Mouse (Mus musculus): ENCODE results near the gene Dnajc8. TPM values are rescaled to one million over a fixed set of nuclear protein-coding genes. Genes with fewer than 3 reads are reported as not detected.

Dnajc8 gene
- total RNA-seq (2021): 10 to 100 TPM; 47.2 to 59.3 TPM
- long read RNA-seq, experiment 1, transcript Dnajc8-202 (9 exons, 1,401 nt): major isoform, 74 of 77 reads
- long read RNA-seq, experiment 1, partial matches to known transcripts: 1 of 77 reads
- long read RNA-seq, experiment 1, other reads (novel, unspliced or antisense): 2 of 77 reads
- long read RNA-seq, experiment 2, transcript Dnajc8-202 (9 exons, 1,401 nt): major isoform, 65 of 65 reads
- long read RNA-seq, experiment 2, partial matches to known transcripts: 0 of 65 reads
- long read RNA-seq, experiment 2, other reads (novel, unspliced or antisense): 0 of 65 reads

DNA sequence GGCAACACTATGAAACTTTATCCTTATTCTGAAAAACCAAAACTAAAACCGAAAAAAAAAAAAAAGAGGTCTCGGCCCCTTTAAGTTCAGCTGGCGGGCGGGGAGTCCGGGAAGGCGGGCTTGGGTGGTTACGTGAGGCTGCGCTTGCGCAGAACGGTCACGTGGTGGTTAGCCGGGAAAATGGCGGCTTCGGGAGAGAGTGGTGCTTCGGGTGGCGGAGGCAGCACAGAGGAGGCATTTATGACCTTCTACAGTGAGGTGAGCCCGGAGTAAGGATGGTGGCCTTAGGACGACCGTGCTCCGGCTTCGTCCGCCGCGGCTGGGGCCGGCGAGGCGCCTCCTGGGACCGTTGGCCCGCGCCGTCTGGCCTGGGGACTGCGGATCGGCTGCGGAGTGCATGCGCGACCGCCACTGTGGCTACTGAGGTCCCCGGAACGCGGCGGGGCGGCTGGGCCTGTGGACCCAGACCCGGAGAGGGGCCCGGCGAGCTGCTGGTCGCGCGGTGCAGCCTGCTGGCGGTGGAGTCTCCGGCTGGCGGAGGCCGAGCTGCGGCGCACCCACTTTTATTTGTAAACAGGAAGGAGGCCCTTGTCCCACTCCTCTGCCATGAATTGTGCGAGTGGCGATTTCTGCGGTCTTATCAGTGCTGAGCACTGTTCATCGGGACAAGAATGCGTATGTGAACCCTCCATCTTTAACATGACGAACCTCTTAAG, at the start of gene Dnajc8:
Gene Dnajc8 (plus strand): TSS at position 145 of the 716 bp plus-strand sequence.
- TF ChIP-seq CTCF (IDR thresholded peaks at IDR 0.05): no peak
- intact Hi-C loops (cut with DNase I): no loop called here
- Histone ChIP-seq H3K27ac (peak within 1 kb of the TSS; percentile 93), H3K4me3 (peak within 1 kb of the TSS; percentile 99)
- peak; percentile 97 for DNase-seq

DNA sequence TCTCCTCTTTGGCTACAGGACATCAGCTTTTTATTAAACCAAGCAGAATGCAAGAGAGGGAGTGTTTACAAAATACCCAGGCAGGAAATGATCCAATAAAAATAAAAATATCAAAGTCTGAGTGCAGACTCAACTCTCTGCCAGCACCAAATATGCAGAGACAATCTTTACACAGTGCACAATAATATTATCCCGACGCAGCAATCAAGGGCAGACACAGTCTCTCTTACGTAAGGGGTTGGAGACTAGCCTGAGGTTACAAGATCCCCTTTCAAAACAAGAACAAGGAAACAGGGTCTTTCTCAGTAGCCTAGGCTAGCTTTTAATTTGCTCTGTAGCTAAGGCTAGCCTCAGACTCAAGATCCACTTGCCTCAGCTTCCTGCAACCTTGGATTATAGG, 46.8 kb upstream of the Dnajc8 start:
- Histone ChIP-seq H3K27ac (peak overlapping the region; percentile 48), H3K4me3 (no peak overlapping the region)
- DNase-seq: no peak
- intact Hi-C loops (cut with DNase I): no loop called here
- no peak for TF ChIP-seq CTCF (IDR thresholded peaks at IDR 0.05)

DNA sequence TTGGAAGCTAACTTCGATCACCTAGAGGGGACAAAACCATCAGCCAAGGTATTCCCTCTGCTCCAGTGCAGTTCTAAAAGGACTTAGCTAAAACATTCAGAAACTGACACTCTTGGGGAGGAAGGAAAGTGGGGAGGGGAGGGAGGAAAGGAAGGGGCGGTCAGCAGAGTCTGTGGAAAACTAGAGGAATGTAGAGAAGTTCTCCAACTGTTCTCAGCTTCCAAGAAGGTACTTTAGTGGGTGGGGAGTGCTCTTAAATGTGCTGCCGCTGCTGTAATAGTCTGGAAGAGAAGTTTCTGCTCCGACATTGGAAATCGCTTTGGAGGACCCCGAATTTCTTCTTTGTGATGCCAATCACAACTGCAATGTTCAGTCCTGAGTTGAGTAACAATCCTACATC, 46.4 kb upstream of the Dnajc8 start:
- Histone ChIP-seq H3K4me3 (no peak overlapping the region), H3K27ac (peak overlapping the region; percentile 24; the same call in 1 of the 2 replicates)
- DNase-seq: no peak
- intact Hi-C loops (cut with DNase I): no loop called here
- TF ChIP-seq CTCF (IDR thresholded peaks at IDR 0.05): no peak

DNA sequence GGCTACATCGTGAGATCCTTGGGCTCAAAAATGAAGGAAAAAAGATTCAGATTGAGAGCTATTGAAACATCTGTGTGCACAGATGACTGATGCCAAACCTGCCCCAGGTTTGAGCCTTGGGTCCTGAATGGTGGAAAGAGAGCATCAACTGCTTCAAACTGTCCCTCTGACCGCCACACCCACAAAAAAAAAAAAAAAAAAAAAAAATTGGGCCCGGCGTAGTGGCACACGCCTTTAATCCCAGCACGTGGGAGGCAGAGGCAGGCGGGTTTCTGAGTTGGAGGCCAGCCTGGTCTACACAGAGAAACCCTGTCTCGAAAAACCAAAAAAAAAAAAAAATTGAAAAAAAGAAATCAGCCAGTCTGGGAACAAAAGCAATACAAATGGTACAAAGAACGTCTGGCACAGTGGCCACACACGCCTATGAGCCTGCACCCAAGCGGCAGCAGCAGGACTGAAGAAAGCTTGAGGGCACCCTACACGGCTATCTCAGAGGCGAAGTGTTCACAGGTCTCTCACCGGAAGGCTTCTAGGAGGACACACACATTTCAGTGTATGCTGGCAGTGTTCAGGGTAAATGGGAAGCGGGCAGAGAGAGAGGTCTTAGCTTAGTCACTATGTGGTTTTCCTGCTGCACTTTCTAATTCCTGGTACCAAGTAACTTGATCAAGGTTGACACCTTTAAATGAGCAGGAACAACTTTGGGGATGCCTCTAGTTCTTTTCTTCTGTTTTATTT, 44.9 kb upstream of the Dnajc8 start:
- Histone ChIP-seq H3K4me3 (no peak overlapping the region), H3K27ac (no peak overlapping the region)
- intact Hi-C loops (cut with DNase I): no loop called here
- no peak for TF ChIP-seq CTCF (IDR thresholded peaks at IDR 0.05)
- no peak for DNase-seq

DNA sequence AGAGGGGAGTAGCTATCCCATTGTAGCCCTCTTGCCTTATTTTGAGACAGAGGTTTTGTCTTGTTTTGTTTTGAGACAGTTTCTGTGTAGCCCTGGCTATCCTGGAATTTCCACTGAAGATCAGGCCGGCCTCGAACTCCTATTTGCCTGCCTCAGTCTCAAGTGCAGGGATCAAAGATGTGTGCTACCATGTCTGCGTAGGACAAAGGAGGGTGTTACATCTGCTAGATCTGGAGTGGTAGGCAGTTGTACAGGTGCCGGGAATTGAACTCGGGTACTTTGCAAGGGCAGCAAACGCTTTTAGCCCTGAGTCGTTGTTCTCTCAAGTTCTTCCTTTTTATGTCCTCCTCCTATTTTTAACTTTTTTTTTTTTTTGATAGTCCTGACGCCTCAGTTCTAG, 44.3 kb upstream of the Dnajc8 start:
- intact Hi-C loops (cut with DNase I): no loop called here
- no peak overlapping the region for H3K27ac ChIP-seq
- no peak for DNase-seq
- no peak overlapping the region for H3K4me3 ChIP-seq
- TF ChIP-seq CTCF (IDR thresholded peaks at IDR 0.05): no peak

DNA sequence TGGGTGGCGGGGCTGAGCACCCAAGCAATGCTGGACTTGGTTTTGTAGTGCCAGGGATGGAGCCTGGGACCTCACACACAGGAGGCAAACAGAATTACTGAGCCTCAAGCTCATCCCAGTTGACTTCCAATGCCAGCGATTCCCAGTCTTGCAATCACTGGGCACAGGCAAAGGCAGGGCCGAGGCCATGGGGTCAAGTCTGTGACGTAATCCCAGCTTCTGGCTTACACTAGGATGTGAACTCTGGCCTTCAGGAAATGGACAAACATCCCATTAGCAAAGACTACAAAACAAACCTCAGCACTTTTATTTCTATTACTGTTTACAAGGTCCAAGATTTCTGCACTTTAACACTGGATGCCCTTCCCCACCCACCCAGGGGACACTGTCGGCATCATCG, 43.6 kb upstream of the Dnajc8 start:
- no peak for DNase-seq
- peak overlapping the region; percentile 58 for H3K27ac ChIP-seq
- intact Hi-C loops (cut with DNase I): no loop called here
- TF ChIP-seq CTCF (IDR thresholded peaks at IDR 0.05): no peak
- H3K4me3 ChIP-seq: no peak overlapping the region

DNA sequence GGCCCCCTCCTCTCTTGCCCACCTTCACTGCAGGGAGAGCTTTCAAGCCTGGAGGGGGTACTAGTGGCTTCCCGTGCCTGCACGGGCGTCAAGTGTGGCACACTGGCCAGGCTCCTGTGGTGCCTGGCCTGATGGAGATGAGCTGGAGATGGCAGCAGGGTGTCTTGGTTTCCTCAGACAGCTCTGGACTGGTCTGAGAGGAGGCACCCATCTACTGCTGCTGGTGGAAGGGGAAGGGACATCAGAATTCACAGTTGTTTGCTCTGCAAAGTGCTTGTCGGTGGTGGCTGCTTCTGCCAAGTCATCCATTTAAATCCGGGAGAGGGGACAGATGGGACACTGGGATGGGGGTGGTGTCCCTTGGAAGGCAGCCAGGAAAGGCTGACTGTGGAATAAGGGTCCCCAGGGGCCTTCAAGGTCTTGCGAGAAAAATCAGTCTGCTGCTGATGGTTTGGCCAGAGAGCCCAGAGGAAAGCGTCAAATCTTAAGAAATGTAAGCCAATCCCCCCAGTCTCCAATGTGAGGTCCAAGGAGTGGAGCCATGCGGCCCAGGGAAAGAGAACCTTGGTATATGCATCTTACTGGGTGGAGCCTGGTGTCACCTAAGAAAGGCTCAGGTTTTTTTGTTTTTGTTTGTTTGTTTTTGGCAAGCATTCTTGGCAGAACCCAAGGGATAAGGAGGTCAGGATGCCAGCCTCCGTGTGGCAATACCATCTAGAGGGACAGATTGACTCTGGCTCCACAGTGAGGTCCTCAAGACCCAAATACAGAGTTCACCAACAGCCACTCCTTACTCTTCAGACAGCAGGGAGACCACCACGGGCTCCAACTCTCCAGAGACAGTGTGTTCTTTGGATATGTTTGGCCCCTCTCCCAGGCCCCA, 42.9 kb upstream of the Dnajc8 start:
- intact Hi-C loops (cut with DNase I): no loop called here
- H3K27ac ChIP-seq: peak overlapping the region; percentile 58
- peak; percentile 60 for DNase-seq
- H3K4me3 ChIP-seq: no peak overlapping the region
- TF ChIP-seq CTCF (IDR thresholded peaks at IDR 0.05): no peak

DNA sequence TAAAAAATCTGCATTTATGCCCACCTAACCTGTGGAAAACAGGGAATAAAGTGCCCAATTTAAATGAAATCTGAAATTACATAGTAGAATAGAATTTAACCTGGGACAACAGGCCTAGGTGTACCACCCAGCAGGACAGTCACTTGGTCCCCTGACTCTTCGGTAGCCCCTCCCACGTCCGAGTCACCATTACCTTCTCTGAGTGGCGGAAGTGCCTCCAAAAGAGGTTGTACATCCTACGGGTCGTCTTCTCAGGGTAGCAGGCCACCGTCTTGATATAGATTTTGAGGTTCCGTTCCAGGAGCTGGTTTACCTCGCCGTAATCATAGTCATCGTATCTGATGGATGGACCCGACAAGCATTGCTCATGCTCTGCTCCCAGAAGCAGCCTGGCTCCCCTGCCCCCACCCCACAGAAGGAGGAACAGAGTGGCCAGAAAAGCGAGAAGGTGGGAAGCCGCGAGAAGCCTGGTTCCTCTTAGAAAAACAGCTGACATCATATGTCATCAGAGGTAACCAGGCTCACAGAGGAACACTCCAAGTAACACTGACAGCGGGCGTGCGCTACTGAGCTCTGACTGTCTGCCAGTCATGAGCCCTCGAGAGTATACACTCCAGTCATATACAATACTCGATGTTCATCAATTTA, 41.0 kb upstream of the Dnajc8 start:
- Histone ChIP-seq H3K4me3 (no peak overlapping the region), H3K27ac (no peak overlapping the region)
- intact Hi-C loops (cut with DNase I): no loop called here
- no peak for TF ChIP-seq CTCF (IDR thresholded peaks at IDR 0.05)
- no peak for DNase-seq

DNA sequence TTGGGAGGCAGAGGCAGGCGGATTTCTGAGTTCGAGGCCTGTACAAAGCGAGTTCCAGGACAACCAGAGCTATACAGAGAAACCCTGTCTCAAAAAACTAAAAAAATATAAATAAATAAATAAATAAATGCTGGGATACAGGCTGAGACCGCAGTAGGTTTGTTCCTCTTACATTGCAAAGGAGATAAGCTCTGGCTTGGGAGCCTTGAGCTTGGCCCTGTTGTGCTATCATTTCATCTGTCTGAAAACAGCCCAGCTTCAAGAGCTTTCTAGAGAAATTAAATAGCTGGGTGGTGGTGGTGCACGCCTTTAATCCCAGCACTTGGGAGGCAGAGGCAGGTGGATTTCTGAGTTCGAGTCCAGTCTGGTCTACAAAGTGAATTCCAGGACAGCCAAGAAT, 33.7 kb upstream of the Dnajc8 start:
- Histone ChIP-seq H3K4me3 (no peak overlapping the region), H3K27ac (no peak overlapping the region)
- intact Hi-C loops (cut with DNase I): no loop called here
- DNase-seq: no peak
- no peak for TF ChIP-seq CTCF (IDR thresholded peaks at IDR 0.05)

DNA sequence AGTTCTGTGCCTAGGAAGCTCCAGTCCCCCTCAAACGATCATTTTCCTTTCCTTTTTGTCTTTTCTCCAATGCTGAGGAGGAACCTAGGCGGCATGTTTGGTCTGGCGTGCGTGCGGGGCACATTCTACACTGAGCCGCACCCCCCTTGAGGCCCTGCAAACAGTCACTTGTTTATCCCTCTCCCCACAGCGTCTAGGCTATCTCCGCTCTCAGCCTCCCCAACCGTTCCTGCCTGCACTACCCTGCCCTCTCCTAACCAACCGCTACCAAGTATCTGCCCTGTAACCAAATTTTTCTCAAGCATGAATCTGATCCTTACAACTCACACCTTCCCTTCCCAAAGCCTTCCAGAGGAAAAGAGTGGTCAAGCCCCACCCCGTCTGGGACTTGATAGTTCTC, 32.0 kb upstream of the Dnajc8 start:
- Histone ChIP-seq H3K27ac (no peak overlapping the region), H3K4me3 (no peak overlapping the region)
- TF ChIP-seq CTCF (IDR thresholded peaks at IDR 0.05): no peak
- no peak for DNase-seq
- intact Hi-C loops (cut with DNase I): no loop called here

DNA sequence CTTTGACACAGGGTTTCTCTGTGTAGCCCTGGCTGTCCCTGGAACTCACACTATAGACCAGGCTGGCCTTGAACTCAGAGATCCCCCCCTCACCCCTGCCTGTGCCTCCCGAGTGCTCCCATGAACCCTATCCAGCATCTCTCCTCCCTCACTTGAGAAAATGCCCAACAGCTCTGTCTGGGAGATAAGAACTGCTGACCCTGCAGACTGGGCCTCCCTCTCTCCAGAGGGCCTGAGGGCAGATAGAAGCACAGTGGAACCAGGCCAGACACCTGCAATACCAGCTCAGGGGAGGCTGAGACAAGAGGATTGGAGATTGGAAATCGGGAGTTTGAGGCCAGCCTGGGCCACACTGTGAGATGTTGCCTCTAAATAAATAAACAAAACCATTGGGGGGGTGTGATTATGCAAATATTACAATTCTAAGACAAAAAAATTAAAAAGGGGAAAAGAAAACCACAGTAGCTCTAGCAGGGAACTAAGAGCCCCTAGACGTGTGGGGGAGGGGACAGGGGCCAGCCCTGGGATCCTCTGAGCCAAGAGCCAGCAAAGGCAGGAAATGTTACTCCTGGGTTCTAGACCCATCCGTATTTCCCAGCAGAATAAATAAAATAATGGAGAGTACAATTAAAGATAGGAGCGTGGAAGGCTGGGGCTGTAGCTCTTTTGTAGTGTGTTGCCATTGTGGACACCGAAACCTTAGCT, 30.2 kb upstream of the Dnajc8 start:
- DNase-seq: no peak
- intact Hi-C loops (cut with DNase I): no loop called here
- no peak for TF ChIP-seq CTCF (IDR thresholded peaks at IDR 0.05)
- Histone ChIP-seq H3K4me3 (no peak overlapping the region), H3K27ac (no peak overlapping the region)

All from gastrocnemius, adult 2 months (tissue).